Mouse (Mus musculus) kidney, postnatal 0 days (tissue): ENCODE results near the gene Gprin1. TPM values are rescaled to one million over a fixed set of nuclear protein-coding genes. Genes with fewer than 3 reads are reported as not detected.

Experiments
- ATAC-seq: fragments of 200-750 bp; cut with Nextera tagmentation; replicated peaks from 2 replicates; pipeline ENCODE4 v1.8.0; 2017; ENCODE audit warnings: low read depth, moderate number of reproducible peaks, moderate TSS enrichment, moderate library complexity; ENCODE audit not compliant: low FRiP score
- DNase-seq: peaks from one replicate; pipeline ENCODE4 v3.0.0-alpha.2; 2016; ENCODE audit warnings: low spot score
- H3K27ac ChIP-seq: fragments of 300-500 bp; sonication (generic); 2 replicates; pipeline ENCODE4 v1.5.1; 2014; ENCODE audit warnings: mild to moderate bottlenecking
- H3K27me3 ChIP-seq: fragments of 300-500 bp; sonication (generic); 2 replicates; pipeline ENCODE4 v1.6.1; 2014; ENCODE audit warnings: low read length, mixed read lengths; ENCODE audit not compliant: insufficient read depth
- H3K36me3 ChIP-seq: fragments of 300-500 bp; sonication (generic); 2 replicates; pipeline ENCODE4 v1.6.1; 2014; ENCODE audit warnings: low read length, mixed read lengths; ENCODE audit not compliant: insufficient read depth
- H3K4me1 ChIP-seq: fragments of 300-500 bp; sonication (generic); replicated peaks from 2 replicates; pipeline ENCODE4 v1.6.1; 2014; ENCODE audit warnings: antibody characterized with exemption, low read length, mixed read lengths; ENCODE audit not compliant: insufficient read depth
- H3K4me2 ChIP-seq: fragments of 300-500 bp; sonication (generic); 2 replicates; pipeline ENCODE4 v1.6.1; 2014; ENCODE audit warnings: mild to moderate bottlenecking, low read length, moderate library complexity, mixed read lengths
- H3K4me3 ChIP-seq: fragments of 300-500 bp; sonication (generic); replicated peaks from 2 replicates; pipeline ENCODE4 v1.5.1; 2014; ENCODE audit warnings: low read depth, low read length
- H3K9ac ChIP-seq: fragments of 300-500 bp; sonication (generic); 2 replicates; pipeline ENCODE4 v1.6.1; 2014; ENCODE audit warnings: low read depth, low read length
- H3K9me3 ChIP-seq: fragments of 300-500 bp; sonication (generic); replicated peaks from 2 replicates; pipeline ENCODE4 v1.6.1; 2016; ENCODE audit warnings: low read length, inconsistent platforms, mixed read lengths
- CTCF ChIP-seq: IDR thresholded peaks from 2 replicates; pipeline ENCODE4 v1.5.1; 2016; ENCODE audit warnings: antibody characterized with exemption, low read depth, mild to moderate bottlenecking, moderate library complexity
- WGBS: fragments of 180-500 bp; shearing (Covaris S2); extraction: QIAGEN DNeasy Blood & Tissue Kit; methylation state at CpG from one replicate; pipeline ENCODE4 v1.1.7; 2014; 5-methylcytosine and 5-hydroxymethylcytosine counted together
- polyA plus RNA-seq: library from polyadenylated mRNA; unstranded; fragments of >200 nt; fragmentation: Nextera tagmentation; extraction: Ambion mirVana; gene quantifications from 2 replicates; pipeline ENCODE4 v1.2.1, GENCODE M21; 2015

The Gprin1 gene
- polyA plus RNA-seq, 1 experiment from 2014 or later: 0.14 TPM

DNA sequence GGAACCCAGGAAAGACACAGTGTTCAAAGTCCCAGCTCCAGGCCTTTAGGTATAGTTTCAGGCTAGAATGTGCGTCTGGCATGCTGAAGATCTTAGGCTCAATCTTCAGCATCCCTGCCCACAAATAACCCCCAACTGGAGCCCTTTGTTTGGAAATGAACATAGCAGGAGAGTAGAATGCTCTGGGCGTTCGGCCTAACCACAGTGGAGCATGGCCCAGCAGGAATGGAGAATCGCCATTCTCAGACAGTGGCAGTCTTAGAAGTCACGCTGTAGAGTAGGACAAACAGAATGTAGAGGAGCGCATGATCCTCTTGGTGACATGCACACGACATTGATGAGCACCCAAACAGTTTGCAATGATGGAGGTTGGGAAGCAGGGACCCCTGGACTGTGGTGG lies 11.2 kb upstream of the Gprin1 start:
- H3K9ac ChIP-seq: no peak overlapping the region
- ATAC-seq (no peak), DNase-seq (no peak)
- WGBS: 81% methylated on average over 7 of the region's 7 CpGs
- no peak overlapping the region for H3K4me3 ChIP-seq
- no peak overlapping the region for H3K4me2 ChIP-seq
- peaks cover 32% of the 10 kb centered on the region for H3K27me3 ChIP-seq
- H3K27ac ChIP-seq: no peak overlapping the region
- no peaks in the 10 kb centered on the region for H3K36me3 ChIP-seq
- H3K4me1 ChIP-seq: peaks cover 8% of the 10 kb centered on the region; the same call in 1 of the 2 replicates
- no peaks in the 10 kb centered on the region for H3K9me3 ChIP-seq
- no peak for TF ChIP-seq CTCF

DNA sequence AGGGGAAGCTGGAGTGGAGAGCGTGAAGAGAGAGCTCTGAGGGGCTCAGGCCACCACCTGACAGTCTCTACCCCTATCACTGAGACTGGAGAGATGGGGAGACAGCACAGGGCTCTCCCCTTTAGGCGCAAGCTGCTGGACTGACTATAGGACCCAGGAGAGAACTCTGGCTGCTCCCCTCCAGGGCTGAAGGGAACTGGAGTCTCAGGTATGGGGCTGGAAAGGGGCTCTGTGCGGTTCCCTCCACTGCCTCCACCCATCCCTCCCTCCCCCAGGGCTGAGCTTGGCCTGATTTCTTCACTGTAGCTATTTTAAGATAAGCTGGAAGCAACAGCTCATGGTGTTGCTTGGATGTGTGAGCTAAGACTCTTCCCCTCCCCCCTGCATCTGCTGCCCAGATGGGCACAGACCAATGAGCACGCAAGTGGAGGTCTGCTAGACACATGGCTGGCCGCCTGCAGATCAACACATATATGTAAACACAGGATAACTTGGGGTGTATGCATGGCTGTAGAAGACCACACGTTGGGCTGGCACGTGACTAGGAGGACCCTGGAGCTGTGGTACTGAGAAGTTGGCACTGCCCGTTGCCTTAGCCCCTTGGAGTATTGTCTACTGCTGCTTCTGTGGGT lies 10.6 kb upstream of the Gprin1 start:
- DNase-seq: no peak
- no peaks in the 10 kb centered on the region for H3K36me3 ChIP-seq
- H3K9me3 ChIP-seq: no peaks in the 10 kb centered on the region
- H3K4me2 ChIP-seq: no peak overlapping the region
- no peak overlapping the region for H3K4me3 ChIP-seq
- ATAC-seq: no peak
- no peak for TF ChIP-seq CTCF
- H3K9ac ChIP-seq: no peak overlapping the region
- WGBS: 63% methylated on average over 8 of the region's 8 CpGs
- H3K4me1 ChIP-seq: peaks cover 6% of the 10 kb centered on the region; the same call in 1 of the 2 replicates
- H3K27ac ChIP-seq: no peak overlapping the region
- H3K27me3 ChIP-seq: peaks cover 26% of the 10 kb centered on the region

DNA sequence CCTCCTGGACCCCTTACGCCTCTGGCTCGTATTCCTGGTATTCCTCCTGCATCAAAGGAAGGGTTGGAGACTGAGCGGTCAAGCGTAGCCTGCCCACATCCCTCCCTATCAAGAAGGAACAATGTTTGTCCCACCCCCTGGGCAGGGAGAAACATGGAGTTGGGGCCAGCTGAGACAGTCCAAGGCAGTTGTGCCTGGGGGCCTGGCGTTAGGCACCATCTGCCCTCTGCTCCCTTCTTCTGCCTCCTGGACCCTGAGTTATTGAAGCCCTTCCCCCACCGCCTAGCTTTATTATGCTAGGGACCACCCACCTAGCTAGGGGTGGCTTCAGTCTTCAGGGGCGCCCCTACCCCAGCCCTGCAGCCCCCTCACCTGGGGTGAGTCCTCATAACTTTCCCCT lies 9.8 kb upstream of the Gprin1 start:
- DNase-seq (no peak), ATAC-seq (no peak)
- Histone ChIP-seq H3K36me3 (no peaks in the 10 kb centered on the region), H3K9me3 (no peaks in the 10 kb centered on the region), H3K27me3 (peaks cover 18% of the 10 kb centered on the region), H3K27ac (no peak overlapping the region), H3K4me3 (no peak overlapping the region), H3K4me2 (no peak overlapping the region), H3K4me1 (peaks cover 6% of the 10 kb centered on the region; the same call in 1 of the 2 replicates), H3K9ac (no peak overlapping the region)
- no peak for TF ChIP-seq CTCF
- WGBS: 8% methylated on average over 7 of the region's 7 CpGs

DNA sequence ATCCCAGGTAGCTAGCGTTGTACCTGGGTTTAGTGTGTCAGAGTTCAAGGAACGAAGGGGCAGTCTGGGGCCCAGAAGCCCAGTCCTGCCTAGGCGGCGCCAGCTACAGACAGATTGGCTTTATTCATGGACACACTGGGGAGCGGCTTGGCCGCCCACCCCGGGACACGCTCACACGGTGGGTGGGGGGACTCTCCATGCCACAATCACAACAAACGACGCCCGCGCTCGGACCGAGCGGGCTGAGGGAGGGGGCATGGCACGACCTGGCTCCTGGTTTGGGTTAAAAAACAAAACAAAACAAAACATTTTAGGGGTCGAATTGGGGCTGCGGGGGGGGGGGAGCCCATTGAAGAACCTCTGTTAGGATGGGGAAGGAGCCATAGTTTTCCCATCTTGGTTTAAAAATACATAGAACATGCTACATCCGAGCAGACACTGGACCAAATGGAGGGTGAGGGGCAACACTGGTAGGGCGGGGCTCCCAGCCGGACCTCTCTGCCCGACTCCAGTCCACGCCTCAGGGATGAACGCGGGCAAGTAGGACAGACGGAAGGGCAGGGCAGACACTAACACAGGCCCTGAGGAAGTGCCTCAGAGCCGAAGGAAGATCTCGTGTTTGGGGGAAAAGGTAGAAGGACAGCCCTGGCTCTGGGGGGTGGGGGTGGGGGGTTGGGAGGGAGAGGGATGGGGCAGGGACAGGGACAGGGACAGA lies 9.2 kb upstream of the Gprin1 start:
- DNase-seq (no peak), ATAC-seq (peak; percentile 42; the same call in 1 of the 2 replicates)
- peaks cover 13% of the 10 kb centered on the region; the same call in 1 of the 2 replicates for H3K27me3 ChIP-seq
- under 1% methylated on average over 29 of the region's 29 CpGs for WGBS
- peaks cover 6% of the 10 kb centered on the region; the same call in 1 of the 2 replicates for H3K4me1 ChIP-seq
- H3K27ac ChIP-seq: no peak overlapping the region
- no peak overlapping the region for H3K9ac ChIP-seq
- no peak overlapping the region for H3K4me3 ChIP-seq
- H3K4me2 ChIP-seq: peak overlapping the region; percentile 60
- no peaks in the 10 kb centered on the region for H3K9me3 ChIP-seq
- H3K36me3 ChIP-seq: no peaks in the 10 kb centered on the region
- no peak for TF ChIP-seq CTCF

DNA sequence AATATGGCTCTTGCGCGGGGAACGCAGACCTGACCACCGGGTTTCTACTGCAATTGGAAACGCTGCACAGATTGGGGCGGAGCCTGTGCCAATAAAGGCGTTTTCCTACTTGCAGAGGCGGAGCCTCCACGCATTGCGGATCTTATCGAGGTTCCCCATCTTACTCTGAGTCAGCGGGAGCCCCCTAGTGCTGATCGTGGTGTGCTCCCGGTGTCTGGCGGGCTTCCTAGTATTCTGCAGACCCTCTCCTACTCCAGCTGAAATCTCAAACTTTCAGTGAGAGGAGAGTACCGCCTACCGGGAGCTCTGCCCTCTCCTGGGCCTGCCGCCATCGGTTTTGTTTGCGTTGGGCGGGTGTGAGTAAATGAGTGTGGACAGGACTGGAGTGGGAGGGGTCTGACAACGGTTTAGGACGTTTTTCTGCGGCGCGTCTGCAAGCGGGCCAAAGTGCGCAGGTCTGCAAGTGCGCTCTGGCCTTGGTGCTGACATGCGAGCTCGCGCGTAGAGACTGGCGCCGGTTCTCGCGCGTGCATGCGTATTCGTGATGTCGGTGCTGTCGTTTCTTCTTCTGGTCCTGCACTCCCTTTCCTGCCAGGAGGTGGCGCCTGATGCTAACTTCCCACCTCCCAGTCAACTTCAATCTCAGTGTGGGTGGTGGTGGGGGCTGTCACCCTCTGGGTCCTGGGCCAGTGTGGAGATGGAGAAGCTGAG lies 8.5 kb upstream of the Gprin1 start:
- Histone ChIP-seq H3K27me3 (peaks cover 10% of the 10 kb centered on the region; the same call in 1 of the 2 replicates), H3K9me3 (no peaks in the 10 kb centered on the region), H3K27ac (no peak overlapping the region), H3K36me3 (no peaks in the 10 kb centered on the region), H3K4me3 (peak overlapping the region; percentile 12; the same call in 1 of the 2 replicates), H3K4me2 (peak overlapping the region; percentile 60), H3K4me1 (peaks cover 6% of the 10 kb centered on the region; the same call in 1 of the 2 replicates), H3K9ac (no peak overlapping the region)
- peak; percentile 96 for DNase-seq
- under 1% methylated on average over 43 of the region's 43 CpGs for WGBS
- peak; percentile 80 for TF ChIP-seq CTCF
- peak; percentile 81 for ATAC-seq

DNA sequence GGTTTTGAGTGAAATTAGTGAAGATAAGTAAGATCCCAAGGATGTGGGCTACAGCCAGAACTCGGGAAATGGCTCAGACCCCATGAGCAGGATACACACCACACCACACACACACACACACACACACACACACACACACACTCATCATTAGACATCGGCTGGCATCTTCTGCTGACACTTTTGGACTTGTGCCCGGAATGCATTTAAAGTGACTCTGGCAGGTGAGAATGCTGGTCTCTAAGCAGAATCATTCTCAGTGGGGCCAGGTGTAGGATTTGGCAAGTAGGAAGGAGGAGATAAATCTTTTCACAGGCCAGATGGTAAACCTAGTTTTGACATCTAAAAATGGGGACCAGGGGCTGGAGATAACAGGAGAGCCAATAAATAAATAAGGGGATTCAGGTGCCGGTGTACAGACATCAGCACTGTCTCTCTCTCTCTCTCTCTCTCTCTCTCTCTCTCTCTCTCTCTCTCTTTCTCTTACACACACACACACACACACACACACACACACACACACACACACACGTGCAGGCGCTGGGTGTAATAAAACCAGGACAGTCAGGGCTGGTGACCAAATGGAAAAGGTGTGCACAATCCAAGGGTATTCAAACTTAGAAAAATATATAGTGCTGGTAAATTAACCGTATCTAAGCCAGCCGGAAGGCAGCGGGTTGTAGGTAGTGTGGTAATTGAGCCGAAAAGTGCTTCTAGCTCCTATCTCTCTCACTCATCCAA lies 7.6 kb upstream of the Gprin1 start:
- Histone ChIP-seq H3K4me1 (peaks cover 6% of the 10 kb centered on the region; the same call in 1 of the 2 replicates), H3K9ac (no peak overlapping the region), H3K27ac (no peak overlapping the region), H3K4me2 (peak overlapping the region; percentile 60), H3K27me3 (0 out of 2 replicates have a peak, but pooled peaks cover 6% of the 10 kb centered on the region), H3K4me3 (peak overlapping the region; percentile 12; the same call in 1 of the 2 replicates), H3K9me3 (no peaks in the 10 kb centered on the region), H3K36me3 (no peaks in the 10 kb centered on the region)
- 46% methylated on average over 10 of the region's 10 CpGs for WGBS
- no peak for ATAC-seq
- TF ChIP-seq CTCF: no peak
- no peak for DNase-seq
